Mouse (Mus musculus) heart, adult 2 months (tissue): ENCODE measurements around the gene Fads1.

Experiments
- CTCF ChIP-seq: fragments of 200-600 bp; IDR thresholded peaks from 2 replicates; pipeline ENCODE4 v1.8.1; 2022; ENCODE audit warnings: antibody characterized with exemption, mild to moderate bottlenecking, moderate library complexity
- POLR2A ChIP-seq: fragments of 200-500 bp; IDR thresholded peaks from 2 replicates; pipeline ENCODE4 v1.6.1; 2011; ENCODE audit warnings: mild to moderate bottlenecking, low read depth, low read length, control low read depth; ENCODE audit not compliant: insufficient read depth

- no peak for TF ChIP-seq POLR2A
- no peak for TF ChIP-seq CTCF
Measured at GRCm38 (mm10) chr19:10134692-10135091, 48.0 kb upstream of the Fads1 start.
